Mouse (Mus musculus) brown adipose tissue, adult 24 weeks (tissue): ENCODE measurements around the gene Dynlrb2. TPM values are rescaled to one million over a fixed set of nuclear protein-coding genes. Genes with fewer than 3 reads are reported as not detected.

ENCODE experiments used
- H3K27ac ChIP-seq: fragments of 200-500 bp; replicated peaks from 2 replicates; pipeline ENCODE4 v1.5.1; 2012; ENCODE audit warnings: low read depth, mild to moderate bottlenecking, low read length
- H3K4me1 ChIP-seq: fragments of 200-500 bp; 2 replicates; pipeline ENCODE4 v1.6.1; 2012; ENCODE audit warnings: low read length, mixed read lengths; ENCODE audit not compliant: control insufficient read depth, insufficient read depth, insufficient read length
- H3K4me3 ChIP-seq: fragments of 200-500 bp; 2 replicates; pipeline ENCODE4 v1.5.1; 2012; ENCODE audit warnings: low read depth, mild to moderate bottlenecking, low read length, moderate library complexity; ENCODE audit not compliant: insufficient read depth
- polyA plus RNA-seq: library from polyadenylated mRNA; stranded (reverse); fragments of >200 nt; gene quantifications from 2 replicates; pipeline ENCODE4 v1.2.4, GENCODE M21; 2012; ENCODE audit not compliant: missing spikeins, insufficient read depth, insufficient read length

Gene Dynlrb2
- not detected in 2 replicates for polyA plus RNA-seq

DNA sequence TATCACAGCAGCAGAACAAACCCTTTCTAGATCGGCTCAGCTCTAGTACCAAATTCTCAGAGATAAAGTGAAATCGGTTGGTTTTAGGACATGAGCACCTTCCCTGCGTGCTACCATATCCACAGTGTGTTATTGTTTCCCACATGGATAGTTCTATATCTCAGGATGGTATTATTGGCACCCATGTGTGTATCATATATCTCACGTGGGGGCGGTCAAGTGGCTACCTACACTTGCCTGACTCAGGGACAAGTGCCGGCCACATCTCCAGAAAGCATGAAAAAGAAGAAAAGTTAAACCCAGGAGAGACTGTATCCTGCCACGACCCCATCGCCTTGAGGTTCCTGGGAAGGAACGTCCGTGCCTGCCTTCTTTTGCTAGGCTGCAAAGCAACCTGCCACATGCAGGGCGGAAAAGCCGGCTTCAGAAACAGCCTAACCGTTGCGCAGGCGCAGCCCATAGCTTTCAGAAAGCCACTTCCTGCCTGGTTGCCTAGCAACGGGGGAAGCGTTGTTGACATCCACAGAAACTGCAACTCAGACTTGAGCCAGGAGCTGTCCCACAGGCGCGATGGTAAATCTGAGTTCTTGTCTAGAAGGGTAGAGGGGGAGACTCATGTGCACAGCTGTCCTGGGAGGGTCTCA lies at the start of gene Dynlrb2:
Gene Dynlrb2 (plus strand): TSS at position 498 of the 644 bp plus-strand sequence.
- Histone ChIP-seq H3K4me1 (no peaks in the 10 kb centered on the region; the same call in 1 of the 2 replicates), H3K4me3 (peak within 1 kb of the TSS; percentile 41; the same call in 1 of the 2 replicates), H3K27ac (no peak within 1 kb of the TSS)

DNA sequence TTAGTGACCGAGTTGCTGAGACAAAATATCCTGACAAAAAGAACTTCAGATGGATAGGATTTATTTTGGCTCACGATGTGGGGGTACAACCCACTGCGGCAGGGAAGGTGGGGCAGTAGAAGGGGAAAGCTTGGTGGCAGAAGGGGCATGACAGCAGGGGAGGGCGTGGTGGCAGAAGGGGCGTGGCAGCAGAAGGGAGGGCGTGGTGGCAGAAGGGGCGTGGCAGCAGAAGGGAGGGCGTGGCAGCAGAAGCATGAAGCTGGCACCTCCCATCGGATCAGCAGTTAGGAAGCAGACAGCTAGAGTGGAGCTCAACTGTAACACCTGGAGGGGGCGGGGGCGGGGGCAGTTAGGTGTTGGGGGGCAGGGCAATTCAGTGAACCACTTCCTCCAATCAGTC lies 46.2 kb upstream of the Dynlrb2 start:
- no peaks in the 10 kb centered on the region for H3K4me1 ChIP-seq
- H3K27ac ChIP-seq, result no peak overlapping the region
- H3K4me3 ChIP-seq, result no peak overlapping the region

DNA sequence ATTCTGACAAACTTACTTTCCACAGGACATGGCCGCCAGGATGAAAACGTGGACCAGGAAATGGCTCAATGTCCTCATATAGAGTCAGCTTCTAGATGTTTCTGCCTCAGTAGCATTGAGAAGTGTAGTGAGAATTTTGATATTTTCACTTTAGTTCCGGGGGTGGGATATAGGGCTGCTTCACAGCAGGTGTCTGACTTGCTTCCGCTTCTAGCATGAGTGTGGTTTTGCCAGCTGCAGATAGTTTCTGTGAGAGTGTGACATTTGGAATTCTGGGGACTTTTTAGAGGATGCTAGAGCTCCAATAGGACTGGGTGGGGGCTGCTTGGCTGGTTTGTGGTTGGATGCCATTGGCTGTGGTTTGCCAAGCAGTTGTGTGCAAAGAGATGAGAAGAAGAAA lies 43.3 kb upstream of the Dynlrb2 start:
- Histone ChIP-seq H3K4me3 (no peak overlapping the region), H3K4me1 (no peaks in the 10 kb centered on the region; the same call in 1 of the 2 replicates), H3K27ac (no peak overlapping the region)

DNA sequence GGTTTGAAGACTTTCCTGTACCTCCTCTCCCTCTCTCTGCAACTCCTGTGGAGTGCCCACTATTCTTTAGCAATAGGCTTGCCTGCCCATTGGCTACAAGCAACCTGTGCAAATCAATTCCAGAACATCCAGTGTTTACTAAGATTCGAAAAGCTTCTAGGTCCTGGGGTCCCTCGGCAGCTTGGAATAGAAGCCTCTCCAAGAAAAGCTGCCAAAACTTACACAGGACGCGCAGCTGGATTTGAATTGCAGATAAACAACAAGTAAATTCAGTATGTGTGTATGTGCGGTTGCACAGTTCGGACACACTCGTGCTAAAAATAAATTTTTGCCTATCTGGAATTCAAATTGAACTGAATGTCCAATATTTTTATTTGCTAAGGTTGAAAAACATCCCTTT lies 38.2 kb upstream of the Dynlrb2 start:
- H3K27ac ChIP-seq, result no peak overlapping the region
- H3K4me3 ChIP-seq, result no peak overlapping the region
- H3K4me1 ChIP-seq, result no peaks in the 10 kb centered on the region; the same call in 1 of the 2 replicates

DNA sequence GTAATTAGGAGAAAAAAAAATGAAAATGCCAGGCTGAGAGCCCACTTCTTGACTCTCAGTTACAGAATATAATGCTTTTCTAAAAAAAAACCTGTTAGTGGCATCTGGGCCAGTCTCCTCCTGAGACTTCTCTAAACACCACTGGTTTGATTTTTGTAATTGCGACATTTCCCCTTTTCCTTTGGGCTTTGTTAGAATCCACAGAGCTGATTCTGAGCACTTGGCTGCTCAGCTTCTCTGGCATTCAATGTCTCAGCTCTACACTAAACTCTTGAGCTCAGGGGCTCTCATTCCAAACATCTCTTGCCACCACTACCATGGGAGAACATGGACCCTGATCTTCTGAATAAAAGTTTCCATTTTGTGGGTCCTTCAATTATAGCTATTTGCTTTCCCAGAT lies 37.7 kb upstream of the Dynlrb2 start:
- Histone ChIP-seq H3K4me1 (no peaks in the 10 kb centered on the region; the same call in 1 of the 2 replicates), H3K4me3 (no peak overlapping the region), H3K27ac (no peak overlapping the region)

DNA sequence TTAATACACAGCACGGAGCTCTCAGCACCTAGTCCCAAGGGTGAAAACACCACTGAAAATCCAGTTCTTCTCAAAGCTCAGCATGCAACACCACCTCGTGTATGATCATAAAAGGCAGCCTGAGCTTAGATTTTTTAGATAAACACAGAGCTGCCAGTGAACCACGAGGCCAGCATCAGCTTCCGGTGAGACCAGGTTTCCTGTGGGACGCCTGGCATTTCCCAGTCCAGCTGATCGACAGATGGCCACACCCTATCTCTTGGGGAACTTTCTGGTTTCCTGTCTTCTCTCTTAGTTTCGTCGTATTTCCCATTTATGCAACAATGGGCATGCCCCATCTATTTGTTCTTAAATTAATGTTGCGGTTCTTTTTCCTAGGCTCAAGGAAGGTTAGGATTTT lies 26.8 kb upstream of the Dynlrb2 start:
- Histone ChIP-seq H3K27ac (no peak overlapping the region), H3K4me3 (no peak overlapping the region), H3K4me1 (no peaks in the 10 kb centered on the region)

DNA sequence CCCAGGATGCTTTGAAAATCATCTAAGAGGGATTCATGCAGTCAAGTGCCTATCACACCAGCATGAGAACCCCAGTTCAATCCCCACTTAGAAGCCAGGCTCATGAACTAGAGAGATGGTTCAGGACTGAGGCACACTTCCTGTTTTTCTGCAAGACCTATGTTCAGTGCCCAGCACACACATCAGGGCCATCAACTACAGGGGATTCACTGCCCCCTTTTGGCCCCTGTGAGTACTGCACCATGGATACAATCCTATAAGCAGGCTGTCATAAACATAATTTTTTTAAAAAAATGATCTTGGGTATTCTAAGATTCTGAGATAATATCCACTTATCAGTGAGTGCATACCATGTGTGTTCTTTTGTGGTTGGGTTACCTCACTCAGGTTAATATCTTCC lies 26.1 kb upstream of the Dynlrb2 start:
- Histone ChIP-seq H3K4me3 (no peak overlapping the region), H3K27ac (no peak overlapping the region)

DNA sequence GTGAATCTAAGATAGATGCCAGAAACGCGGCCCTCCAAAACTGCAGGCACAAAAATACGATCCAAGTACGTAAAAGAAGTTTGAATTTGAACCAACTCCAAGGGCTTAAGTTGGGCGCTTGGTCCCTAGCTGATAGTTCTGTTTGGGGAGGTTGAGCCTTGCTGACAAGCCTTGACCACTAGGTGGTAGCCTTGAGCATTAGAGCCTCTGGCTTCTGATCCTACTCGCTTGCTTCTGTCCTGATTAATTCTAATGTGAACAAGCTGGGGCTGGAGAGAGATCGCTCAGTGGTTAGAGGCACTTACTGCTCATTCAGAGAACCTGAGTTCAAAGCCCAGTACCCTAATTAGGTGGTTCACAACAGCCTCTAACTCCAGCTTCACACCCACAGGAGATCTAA lies 23.9 kb upstream of the Dynlrb2 start:
- Histone ChIP-seq H3K4me3 (no peak overlapping the region), H3K27ac (no peak overlapping the region), H3K4me1 (no peaks in the 10 kb centered on the region)

More for the DNA sequence above, 26.1 kb upstream of the Dynlrb2 start:
- no peaks in the 10 kb centered on the region for H3K4me1 ChIP-seq

DNA sequence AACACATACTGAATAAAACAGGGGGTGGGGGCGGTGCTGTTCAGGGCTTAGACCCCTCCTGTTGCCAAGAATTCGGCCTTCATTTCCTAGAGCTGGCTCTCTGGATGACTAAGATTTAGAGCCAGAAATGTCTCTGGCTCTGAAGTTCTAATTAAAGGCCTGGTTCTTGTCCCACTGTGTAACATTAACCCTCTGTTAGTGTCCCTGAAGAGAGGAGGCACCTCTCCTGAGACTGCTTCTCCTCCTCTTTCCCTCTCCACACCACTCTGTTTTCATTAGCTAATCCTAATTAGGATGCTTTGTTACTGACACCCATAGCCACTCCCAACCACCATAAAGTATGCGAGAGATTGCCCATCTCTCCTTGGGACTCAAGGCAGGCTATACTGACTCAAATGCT lies 22.0 kb upstream of the Dynlrb2 start:
- no peak overlapping the region for H3K27ac ChIP-seq

DNA sequence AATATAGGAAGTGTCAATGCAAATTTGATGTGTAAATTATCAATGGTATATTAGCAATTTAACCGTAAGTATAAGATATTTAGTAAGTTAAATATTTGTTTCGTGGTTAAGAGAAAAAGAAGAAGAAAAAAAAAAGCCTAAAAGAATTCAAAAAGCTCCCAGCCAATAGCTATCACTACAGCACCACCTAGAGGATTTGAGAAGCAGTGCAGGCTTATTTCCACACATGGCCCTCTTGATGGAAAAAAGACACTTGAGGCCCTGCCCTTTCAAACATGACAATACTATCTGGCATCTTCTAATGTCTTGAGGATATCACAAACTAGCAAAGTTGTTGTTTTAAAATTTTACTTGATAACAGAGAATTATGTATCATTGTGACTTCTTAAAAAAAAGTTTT lies 20.7 kb upstream of the Dynlrb2 start:
- Histone ChIP-seq H3K4me1 (no peaks in the 10 kb centered on the region), H3K27ac (no peak overlapping the region), H3K4me3 (no peak overlapping the region)

More for the DNA sequence above, 22.0 kb upstream of the Dynlrb2 start:
- H3K4me3 ChIP-seq, result no peak overlapping the region
- no peaks in the 10 kb centered on the region for H3K4me1 ChIP-seq

DNA sequence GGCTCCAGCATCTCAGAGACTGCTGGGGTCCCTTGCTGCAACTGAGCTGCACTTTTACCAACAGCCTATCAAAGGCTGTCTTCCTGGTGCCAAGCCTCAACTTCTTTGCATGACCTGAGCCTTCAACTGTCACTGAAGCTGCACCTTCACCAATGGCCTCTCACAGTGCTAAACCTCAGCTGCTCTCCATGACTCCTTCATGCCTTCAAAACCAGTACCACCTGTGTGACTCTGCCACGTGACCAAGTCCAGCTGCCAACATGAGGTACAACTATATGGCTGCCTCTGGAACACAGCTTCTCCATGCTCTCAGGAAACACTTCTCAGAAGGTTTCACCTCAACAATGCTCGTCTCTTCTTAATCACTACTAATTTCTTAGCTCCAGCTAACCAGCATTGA lies 16.2 kb upstream of the Dynlrb2 start:
- Histone ChIP-seq H3K4me1 (no peaks in the 10 kb centered on the region; the same call in 1 of the 2 replicates), H3K27ac (no peak overlapping the region), H3K4me3 (no peak overlapping the region)

DNA sequence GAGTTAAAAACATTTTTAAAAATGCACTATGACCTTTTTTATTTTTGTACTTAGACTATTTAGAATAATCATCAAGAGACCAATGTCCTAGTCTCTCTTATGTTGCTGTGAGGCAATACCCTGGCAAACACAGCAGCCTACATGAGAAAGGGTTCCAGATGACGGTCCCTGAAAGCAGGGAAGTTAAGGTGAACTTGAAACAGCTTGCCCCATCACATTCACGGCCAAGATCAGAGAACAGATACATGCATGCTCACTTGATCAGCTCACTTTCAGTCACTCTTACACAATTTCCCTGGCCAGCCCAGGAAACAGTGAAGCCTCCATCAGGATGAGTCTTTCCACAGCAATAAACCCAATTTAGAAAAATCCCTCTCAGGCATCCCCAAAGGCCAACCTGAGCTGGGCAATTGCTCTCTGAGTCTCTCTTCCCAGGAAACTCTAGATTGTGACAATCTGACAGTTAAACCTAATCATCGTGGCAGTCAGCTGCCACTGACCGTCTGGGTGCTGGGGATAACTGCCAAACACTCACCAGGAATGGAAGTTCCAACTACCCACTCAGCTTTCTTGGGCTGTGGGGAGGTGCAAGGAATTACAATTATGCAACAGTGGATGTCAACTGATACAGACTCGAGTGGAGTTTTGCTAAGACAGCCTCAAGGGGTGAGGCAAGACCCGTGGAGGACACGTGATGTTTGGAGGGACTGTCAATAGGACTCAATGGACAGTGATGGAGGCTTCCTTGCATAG lies 4.5 kb upstream of the Dynlrb2 start:
- H3K4me1 ChIP-seq, result no peaks in the 10 kb centered on the region; the same call in 1 of the 2 replicates
- H3K27ac ChIP-seq, result no peak overlapping the region
- no peak overlapping the region for H3K4me3 ChIP-seq

DNA sequence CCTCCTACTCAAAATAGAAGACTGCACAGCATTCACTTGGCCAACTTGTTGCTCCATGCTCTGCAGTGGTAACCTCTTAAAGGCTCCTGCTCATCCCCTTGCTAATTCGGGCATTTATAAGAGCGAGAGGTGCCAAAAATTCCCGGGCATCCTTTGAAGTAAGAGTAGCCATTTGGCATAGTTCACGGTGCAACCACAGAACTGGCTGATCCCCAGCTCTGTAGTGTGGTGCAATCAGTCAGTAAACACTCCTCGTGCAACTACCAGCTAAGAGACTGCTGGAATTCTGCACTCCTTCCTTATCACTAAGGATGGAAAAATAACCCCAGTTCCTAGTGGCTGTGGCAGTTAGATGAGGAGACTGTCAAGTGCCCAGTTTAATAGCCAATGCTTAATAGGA lies 3.9 kb downstream of the Dynlrb2 start:
- Histone ChIP-seq H3K4me3 (no peak overlapping the region), H3K27ac (no peak overlapping the region), H3K4me1 (no peaks in the 10 kb centered on the region)

DNA sequence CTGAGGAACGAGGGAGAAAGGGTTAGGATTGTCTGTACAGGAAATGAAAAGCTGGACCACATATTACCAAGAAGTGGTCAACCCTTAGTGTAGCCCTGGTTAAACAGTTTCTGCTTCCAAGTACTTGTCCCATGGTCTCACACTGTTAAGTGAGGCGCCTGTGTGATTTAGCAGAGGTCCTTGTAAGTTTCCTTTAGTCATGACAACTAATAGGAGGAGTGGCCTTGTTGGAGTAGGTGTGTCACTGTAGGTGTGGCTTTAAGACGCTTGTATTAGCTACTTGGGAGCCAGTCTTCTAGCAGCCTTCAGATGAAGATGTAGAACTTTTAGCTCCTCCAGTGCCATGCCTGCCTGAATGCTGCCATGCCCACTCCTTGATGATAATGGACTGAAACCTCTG lies 4.5 kb downstream of the Dynlrb2 start:
- Histone ChIP-seq H3K4me1 (no peaks in the 10 kb centered on the region), H3K27ac (no peak overlapping the region), H3K4me3 (no peak overlapping the region)

DNA sequence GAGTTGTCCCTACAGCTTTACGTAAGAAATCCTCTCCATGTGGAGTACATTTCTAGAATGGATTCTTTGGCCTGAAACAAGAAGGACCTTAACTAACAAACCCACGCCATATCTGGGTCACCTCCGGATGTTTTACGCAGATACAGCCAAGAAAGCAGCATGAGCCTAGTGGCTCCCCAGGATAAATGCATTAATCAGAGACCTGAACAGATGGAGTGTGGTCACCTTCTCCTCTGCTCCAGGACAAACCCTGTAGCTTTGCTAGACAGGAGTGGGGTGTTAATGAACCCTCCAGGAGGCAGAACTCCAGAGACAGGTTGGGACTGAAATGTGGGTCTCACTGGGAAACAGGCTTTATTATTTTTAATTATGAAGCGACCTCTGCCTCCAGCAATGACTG lies 14.9 kb downstream of the Dynlrb2 start:
- no peak overlapping the region for H3K27ac ChIP-seq
- H3K4me3 ChIP-seq, result no peak overlapping the region
- no peaks in the 10 kb centered on the region for H3K4me1 ChIP-seq

DNA sequence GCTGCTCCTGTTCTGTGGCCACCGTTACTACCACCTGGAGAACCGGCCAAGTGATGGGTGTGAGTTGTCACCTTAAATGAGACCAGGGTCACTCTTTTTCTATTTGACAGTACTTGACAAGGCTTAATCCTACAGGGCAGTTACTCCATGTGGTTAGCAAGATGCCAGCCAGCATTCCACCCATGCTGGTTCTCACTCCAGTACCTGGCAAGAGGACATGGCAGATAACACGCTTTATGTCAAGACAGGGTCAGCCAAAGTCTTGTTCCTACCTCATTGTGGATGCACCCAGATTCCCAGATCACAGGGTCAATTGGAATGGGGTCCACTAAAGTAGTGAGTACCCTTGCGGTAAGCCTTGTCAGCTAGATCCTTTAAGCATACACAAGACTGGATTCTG lies 16.4 kb downstream of the Dynlrb2 start:
- no peak overlapping the region for H3K4me3 ChIP-seq
- no peak overlapping the region for H3K27ac ChIP-seq
- no peaks in the 10 kb centered on the region for H3K4me1 ChIP-seq
